Mouse (Mus musculus) forebrain, postnatal 0 days (tissue): Measurements from ENCODE around the gene Pkd2l1. TPM values are rescaled to one million over a fixed set of nuclear protein-coding genes. Genes with fewer than 3 reads are reported as not detected.
A peak's percentile ranks its signal among the peaks of the same experiment; 100 is the strongest.

Experiments
- ATAC-seq: fragments of 200-750 bp; cut with Nextera tagmentation; 2 replicates; pipeline ENCODE4 v1.8.0; 2017; ENCODE audit warnings: mild to moderate bottlenecking, moderate library complexity
- DNase-seq: peaks from one replicate; pipeline ENCODE4 v3.0.0-alpha.2; 2015
- H3K27ac ChIP-seq: fragments of 300-500 bp; sonication (generic); 2 replicates; pipeline ENCODE4 v1.5.1; 2014; ENCODE audit warnings: low read depth, mild to moderate bottlenecking, antibody characterized with exemption, low read length, moderate library complexity, mixed read lengths
- H3K27me3 ChIP-seq: fragments of 300-500 bp; sonication (generic); 2 replicates; pipeline ENCODE4 v1.6.1; 2014; ENCODE audit warnings: mild to moderate bottlenecking, low read length, mixed read lengths; ENCODE audit not compliant: insufficient read depth
- H3K36me3 ChIP-seq: fragments of 300-500 bp; sonication (generic); 2 replicates; pipeline ENCODE4 v1.6.1; 2014; ENCODE audit warnings: mild to moderate bottlenecking, moderate library complexity; ENCODE audit not compliant: insufficient read depth
- H3K4me1 ChIP-seq: fragments of 300-500 bp; sonication (generic); 2 replicates; pipeline ENCODE4 v1.6.1; 2014; ENCODE audit warnings: antibody characterized with exemption; ENCODE audit not compliant: insufficient read depth
- H3K4me2 ChIP-seq: fragments of 300-500 bp; sonication (generic); 2 replicates; pipeline ENCODE4 v1.6.1; 2014; ENCODE audit warnings: low read depth, mild to moderate bottlenecking, moderate library complexity
- H3K4me3 ChIP-seq: fragments of 300-500 bp; sonication (generic); 2 replicates; pipeline ENCODE4 v1.5.1; 2014; ENCODE audit warnings: low read depth, low read length, mixed read lengths
- H3K9ac ChIP-seq: fragments of 300-500 bp; sonication (generic); 2 replicates; pipeline ENCODE4 v1.6.1; 2014; ENCODE audit warnings: mild to moderate bottlenecking
- H3K9me3 ChIP-seq: fragments of 300-500 bp; sonication (generic); 2 replicates; pipeline ENCODE4 v1.6.1; 2016; ENCODE audit warnings: low read length
- CTCF ChIP-seq: sonication (generic); IDR thresholded peaks from 2 replicates; pipeline ENCODE4 v1.5.1; 2016; ENCODE audit warnings: antibody characterized with exemption, control low read depth, low read depth
- WGBS: fragments of 180-500 bp; shearing (Covaris S2); extraction: QIAGEN DNeasy Blood & Tissue Kit; methylation state at CpG from one replicate; pipeline ENCODE4 v1.1.7; 2014; 5-methylcytosine and 5-hydroxymethylcytosine counted together
- polyA plus RNA-seq: library from polyadenylated mRNA; unstranded; fragments of >200 nt; fragmentation: Nextera tagmentation; extraction: Ambion mirVana; gene quantifications from 2 replicates; pipeline ENCODE4 v1.2.1, GENCODE M21; 2015
- total RNA-seq: library from RNA; depleted of rRNA; stranded (reverse); fragments of >200 nt; gene quantifications from 2 replicates; pipeline ENCODE4 v1.2.3, GENCODE M21; 2014

Pkd2l1 gene
- total and polyA plus RNA-seq, 2 experiments from 2014 or later: 0.06 to 0.14 TPM

DNA sequence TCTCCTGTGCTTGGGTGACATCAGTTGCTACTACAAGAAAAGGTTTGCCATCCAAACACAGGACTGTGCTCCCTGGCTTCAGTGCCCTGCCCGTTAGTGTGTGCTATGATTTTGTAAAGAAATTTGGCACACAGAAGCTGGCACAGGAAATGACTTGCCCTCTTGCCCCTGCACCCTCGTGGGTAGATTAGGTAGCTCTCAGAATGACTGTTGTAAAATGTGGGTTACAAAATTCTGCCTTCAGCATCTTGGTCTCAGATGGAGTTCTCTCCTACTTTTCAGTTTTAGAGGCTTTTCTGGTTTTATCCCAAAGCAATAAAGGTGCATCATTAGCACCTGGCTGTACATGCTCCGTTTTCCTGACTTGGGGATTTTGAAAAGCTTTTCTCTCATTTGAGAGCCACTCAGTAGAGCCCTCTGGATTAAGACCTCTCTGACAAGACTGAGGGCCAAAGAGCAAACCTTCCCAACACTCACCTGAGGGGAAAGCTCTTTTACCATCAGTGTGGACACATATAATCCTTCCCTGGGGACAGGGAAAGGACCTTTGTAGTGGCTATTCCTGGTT, 25.8 kb upstream of the Pkd2l1 start:
- no peak overlapping the region for H3K9ac ChIP-seq
- no peaks in the 10 kb centered on the region for H3K36me3 ChIP-seq
- H3K4me3 ChIP-seq: no peak overlapping the region
- WGBS: 61% methylated on average over 3 of the region's 3 CpGs
- no peak for DNase-seq
- no peak for ATAC-seq
- no peak for TF ChIP-seq CTCF
- no peak overlapping the region for H3K4me2 ChIP-seq
- no peaks in the 10 kb centered on the region for H3K4me1 ChIP-seq
- H3K27ac ChIP-seq: no peak overlapping the region
- H3K9me3 ChIP-seq: no peaks in the 10 kb centered on the region
- no peaks in the 10 kb centered on the region for H3K27me3 ChIP-seq

DNA sequence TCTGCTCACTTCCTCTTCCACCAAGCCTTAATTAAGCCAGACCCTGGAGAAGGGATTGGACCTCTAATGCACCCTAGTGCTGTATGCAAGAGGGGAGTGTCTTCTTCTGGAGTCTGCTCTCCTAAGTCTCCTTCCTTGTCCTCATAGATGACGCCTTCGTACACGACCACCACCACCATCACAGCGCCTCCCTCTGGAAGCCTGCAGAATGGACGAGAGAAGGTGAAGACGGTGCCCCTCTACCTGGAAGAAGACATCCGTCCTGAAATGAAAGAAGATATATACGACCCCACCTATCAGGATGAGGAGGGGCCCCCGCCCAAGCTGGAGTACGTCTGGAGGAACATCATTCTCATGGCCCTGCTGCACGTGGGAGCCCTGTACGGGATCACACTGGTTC, 23.0 kb upstream of the Pkd2l1 start:
- Histone ChIP-seq H3K36me3 (no peaks in the 10 kb centered on the region), H3K4me3 (no peak overlapping the region), H3K4me1 (no peaks in the 10 kb centered on the region), H3K27me3 (no peaks in the 10 kb centered on the region), H3K27ac (no peak overlapping the region), H3K4me2 (no peak overlapping the region), H3K9ac (no peak overlapping the region), H3K9me3 (no peaks in the 10 kb centered on the region)
- WGBS: 80% methylated on average over 12 of the region's 12 CpGs
- no peak for DNase-seq
- ATAC-seq: no peak
- no peak for TF ChIP-seq CTCF

DNA sequence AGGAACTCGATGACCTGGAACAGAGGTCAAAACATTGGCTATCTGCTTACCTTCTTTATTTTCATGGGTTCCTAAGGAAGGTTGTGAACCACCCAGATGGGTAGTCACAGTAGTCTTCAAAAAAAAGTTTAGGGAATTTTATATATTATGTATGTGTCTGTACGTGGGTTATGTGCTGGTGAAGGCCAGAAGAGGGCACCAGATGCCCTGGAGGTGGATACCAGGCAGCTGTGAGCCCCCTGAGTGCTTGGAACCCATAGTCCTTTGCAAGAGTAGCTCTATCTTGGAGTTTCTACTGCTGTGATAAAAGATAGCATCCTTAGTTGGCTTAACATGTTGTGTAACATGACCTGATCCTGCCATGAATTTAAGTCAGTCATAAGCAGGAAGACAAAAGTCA, 14.8 kb upstream of the Pkd2l1 start:
- Histone ChIP-seq H3K4me1 (no peaks in the 10 kb centered on the region), H3K36me3 (no peaks in the 10 kb centered on the region), H3K4me3 (no peak overlapping the region), H3K9me3 (no peaks in the 10 kb centered on the region), H3K9ac (no peak overlapping the region), H3K4me2 (no peak overlapping the region), H3K27me3 (no peaks in the 10 kb centered on the region), H3K27ac (no peak overlapping the region)
- no peak for TF ChIP-seq CTCF
- DNase-seq (no peak), ATAC-seq (no peak)
- WGBS: 78% methylated on average over 2 of the region's 2 CpGs

GRCm38 (mm10) chr19:44203015-44203564, 10.8 kb upstream of the Pkd2l1 start, which contains the start of gene Scd3:
Gene Scd3, plus strand, starts transcription at chr19:44203269.
- no peak for DNase-seq
- Histone ChIP-seq H3K27ac (no peak within 1 kb of the TSS), H3K9me3 (no peaks in the 10 kb centered on the region), H3K27me3 (no peaks in the 10 kb centered on the region), H3K9ac (no peak within 1 kb of the TSS), H3K4me3 (no peak within 1 kb of the TSS), H3K4me1 (no peaks in the 10 kb centered on the region), H3K4me2 (no peak within 1 kb of the TSS), H3K36me3 (no peaks in the 10 kb centered on the region)
- TF ChIP-seq CTCF: no peak
- 95% methylated on average over 9 of the region's 9 CpGs for WGBS
- no peak for ATAC-seq

- DNase-seq (peak; percentile 9), ATAC-seq (no peak)
- no peak overlapping the region for H3K27ac ChIP-seq
- WGBS: 79% methylated on average over 2 of the region's 2 CpGs
- H3K4me2 ChIP-seq: no peak overlapping the region
- TF ChIP-seq CTCF: 0 out of 2 replicates have a peak, but pooled peaks have one; percentile 37
- H3K9ac ChIP-seq: no peak overlapping the region
- H3K4me3 ChIP-seq: no peak overlapping the region
- H3K4me1 ChIP-seq: no peaks in the 10 kb centered on the region
- H3K27me3 ChIP-seq: no peaks in the 10 kb centered on the region
- no peaks in the 10 kb centered on the region for H3K36me3 ChIP-seq
- H3K9me3 ChIP-seq: no peaks in the 10 kb centered on the region
Measured at GRCm38 (mm10) chr19:44198964-44199363, 6.7 kb upstream of the Pkd2l1 start.

DNA sequence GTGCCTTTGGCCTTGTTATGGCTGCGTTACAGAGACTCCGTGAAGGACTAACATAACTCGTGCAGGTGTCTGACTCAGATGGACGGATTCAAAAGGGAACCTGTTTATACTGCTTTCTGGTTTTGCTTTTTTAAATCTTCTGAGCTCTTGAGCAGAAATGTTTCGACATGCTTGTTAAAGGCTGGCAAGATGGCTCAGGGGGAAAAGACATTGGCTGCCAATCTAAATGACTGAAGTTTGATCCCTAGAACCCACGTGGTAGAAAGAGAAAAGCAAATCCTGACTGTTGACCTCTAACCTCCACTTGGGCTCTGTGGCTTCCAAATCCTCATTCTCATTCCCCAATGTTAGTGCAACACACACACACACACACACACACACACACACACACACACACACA, 6.3 kb upstream of the Pkd2l1 start:
- Histone ChIP-seq H3K4me1 (no peaks in the 10 kb centered on the region), H3K27ac (no peak overlapping the region), H3K9ac (no peak overlapping the region), H3K9me3 (no peaks in the 10 kb centered on the region), H3K27me3 (no peaks in the 10 kb centered on the region), H3K4me3 (no peak overlapping the region), H3K36me3 (no peaks in the 10 kb centered on the region), H3K4me2 (no peak overlapping the region)
- ATAC-seq (no peak), DNase-seq (no peak)
- WGBS: 92% methylated on average over 6 of the region's 6 CpGs
- TF ChIP-seq CTCF: no peak

- no peaks in the 10 kb centered on the region for H3K36me3 ChIP-seq
- no peak overlapping the region for H3K27ac ChIP-seq
- no peaks in the 10 kb centered on the region for H3K9me3 ChIP-seq
- ATAC-seq (no peak), DNase-seq (no peak)
- H3K9ac ChIP-seq: no peak overlapping the region
- H3K4me1 ChIP-seq: no peaks in the 10 kb centered on the region
- H3K4me2 ChIP-seq: no peak overlapping the region
- WGBS: 88% methylated on average over 10 of the region's 10 CpGs
- H3K4me3 ChIP-seq: no peak overlapping the region
- TF ChIP-seq CTCF: no peak
- no peaks in the 10 kb centered on the region for H3K27me3 ChIP-seq
Measured at GRCm38 (mm10) chr19:44197053-44197852, 5.0 kb upstream of the Pkd2l1 start.
